Comparison of ENCODE assay signal across 8 mouse cellular contexts in genomic region chr4:44981280-44981973, GRCm38 (mm10). TPM values are rescaled to one million over a fixed set of nuclear protein-coding genes. Genes with fewer than 3 reads are reported as not detected.
DNase-seq lines count a peak whose midpoint lies in the region; ATAC-seq and TF ChIP-seq lines count a peak whose summit lies in the region.

TSS of gene Grhpr (plus strand) at chr4:44981395.

- no peak for TF ChIP-seq CTCF in E14TG2a.4 (conservative IDR thresholded peaks at IDR 0.05; ENCODE audit: low read length)

- peak; percentile 95 for ATAC-seq in forebrain, embryonic 14.5 days
- peak; percentile 90 for ATAC-seq in neural tube, embryonic 15.5 days (ENCODE audit: low FRiP score)

- intact Hi-C loops in heart, postnatal 14 days (cut with DNase I): no loop called here

- DNase-seq in c-Kit-positive CD71-positive TER-119-positive erythroid progenitor cells, embryonic 14.5 days (ENCODE audit: low spot score): peak; percentile 83
- peak; percentile 71 for DNase-seq in forebrain, embryonic 14.5 days (ENCODE audit: low spot score)
- peak; percentile 80 to 84 for DNase-seq in heart, postnatal 14 days
- DNase-seq in layer of hippocampus, adult 11-12 months (ENCODE audit: low spot score): peak; percentile 73
- DNase-seq in lung, adult 18-20 months: peak; percentile 82 to 86
- DNase-seq in testis, postnatal 14 days (ENCODE audit: low spot score): peak; percentile 77

- peak within 1 kb of the TSS; percentile 34; the same call in 1 of the 2 replicates for H3K27ac ChIP-seq in forebrain, embryonic 14.5 days (ENCODE audit: low read depth, low read length)
- peak within 1 kb of the TSS; percentile 77 for H3K27ac ChIP-seq in neural tube, embryonic 15.5 days (replicated peaks)

- no peaks in the 10 kb centered on the region for H3K9me3 ChIP-seq in E14TG2a.4 (ENCODE audit: low read length)
- H3K9me3 ChIP-seq in forebrain, embryonic 14.5 days (replicated peaks; ENCODE audit: control insufficient read depth, low read length): no peaks in the 10 kb centered on the region
- H3K9me3 ChIP-seq in neural tube, embryonic 15.5 days (replicated peaks): no peaks in the 10 kb centered on the region

- H3K27me3 ChIP-seq in E14TG2a.4 (ENCODE audit: insufficient read depth, low read length): no peaks in the 10 kb centered on the region
- no peaks in the 10 kb centered on the region for H3K27me3 ChIP-seq in forebrain, embryonic 14.5 days (replicated peaks; ENCODE audit: control insufficient read depth, insufficient read depth, low read length)
- H3K27me3 ChIP-seq in neural tube, embryonic 15.5 days (replicated peaks): no peaks in the 10 kb centered on the region

- H3K9ac ChIP-seq in forebrain, embryonic 14.5 days (ENCODE audit: low read length): peak within 1 kb of the TSS; percentile 72
- peak within 1 kb of the TSS; percentile 67 for H3K9ac ChIP-seq in neural tube, embryonic 15.5 days (replicated peaks)

- H3K4me3 ChIP-seq in E14TG2a.4 (replicated peaks; ENCODE audit: low read length): peak within 1 kb of the TSS; percentile 91
- peak within 1 kb of the TSS; percentile 52 for H3K4me3 ChIP-seq in forebrain, embryonic 14.5 days (ENCODE audit: low read depth, low read length)
- H3K4me3 ChIP-seq in neural tube, embryonic 15.5 days (replicated peaks): peak within 1 kb of the TSS; percentile 64

- H3K4me1 ChIP-seq in E14TG2a.4 (replicated peaks; ENCODE audit: low read depth, low read length): peaks cover 59% of the 10 kb centered on the region
- no peaks in the 10 kb centered on the region for H3K4me1 ChIP-seq in forebrain, embryonic 14.5 days (ENCODE audit: control insufficient read depth, insufficient read depth, low read length)
- H3K4me1 ChIP-seq in neural tube, embryonic 15.5 days: peaks cover 32% of the 10 kb centered on the region

- peaks cover 40% of the 10 kb centered on the region for H3K36me3 ChIP-seq in E14TG2a.4 (ENCODE audit: insufficient read depth, low read length)
- H3K36me3 ChIP-seq in forebrain, embryonic 14.5 days (ENCODE audit: control insufficient read depth, insufficient read depth, low read length): peaks cover 4% of the 10 kb centered on the region; the same call in 1 of the 2 replicates
- H3K36me3 ChIP-seq in neural tube, embryonic 15.5 days: no peaks in the 10 kb centered on the region; the same call in 1 of the 2 replicates

- WGBS in forebrain, embryonic 14.5 days: under 1% methylated on average over 39 of the region's 40 CpGs
- under 1% methylated on average over 40 of the region's 40 CpGs for WGBS in neural tube, embryonic 15.5 days

- H3K4me2 ChIP-seq in forebrain, embryonic 14.5 days (ENCODE audit: low read length): peak within 1 kb of the TSS; percentile 88
- H3K4me2 ChIP-seq in neural tube, embryonic 15.5 days: peak within 1 kb of the TSS; percentile 97

RNA-seq across cellular contexts. Expression of gene Grhpr, which starts in this region (rescaled TPM):
- 17.9 and 21.1 TPM in 2 replicates for polyA plus RNA-seq in forebrain, embryonic 14.5 days (2014; fragmentation: Nextera tagmentation; extraction: Ambion mirVana)
- total RNA-seq in heart, postnatal 14 days (2021): 10 to 100 TPM; 34.5 to 40.1 TPM
- 33.9 and 41.7 TPM in 2 replicates for polyA plus RNA-seq in neural tube, embryonic 15.5 days (2015; fragmentation: Nextera tagmentation; extraction: Ambion mirVana)

Comparison
In these comparisons a context has a peak if more than half of its experiments do, and no peak if none do; other contexts are left out.
1. Peak in every context shown above with its lines: DNase-seq, ATAC-seq, H3K4me3 ChIP-seq and H3K27ac ChIP-seq.